Mouse (Mus musculus): Measurements from ENCODE around the gene Atp6ap1l.

Gene Atp6ap1l

DNA sequence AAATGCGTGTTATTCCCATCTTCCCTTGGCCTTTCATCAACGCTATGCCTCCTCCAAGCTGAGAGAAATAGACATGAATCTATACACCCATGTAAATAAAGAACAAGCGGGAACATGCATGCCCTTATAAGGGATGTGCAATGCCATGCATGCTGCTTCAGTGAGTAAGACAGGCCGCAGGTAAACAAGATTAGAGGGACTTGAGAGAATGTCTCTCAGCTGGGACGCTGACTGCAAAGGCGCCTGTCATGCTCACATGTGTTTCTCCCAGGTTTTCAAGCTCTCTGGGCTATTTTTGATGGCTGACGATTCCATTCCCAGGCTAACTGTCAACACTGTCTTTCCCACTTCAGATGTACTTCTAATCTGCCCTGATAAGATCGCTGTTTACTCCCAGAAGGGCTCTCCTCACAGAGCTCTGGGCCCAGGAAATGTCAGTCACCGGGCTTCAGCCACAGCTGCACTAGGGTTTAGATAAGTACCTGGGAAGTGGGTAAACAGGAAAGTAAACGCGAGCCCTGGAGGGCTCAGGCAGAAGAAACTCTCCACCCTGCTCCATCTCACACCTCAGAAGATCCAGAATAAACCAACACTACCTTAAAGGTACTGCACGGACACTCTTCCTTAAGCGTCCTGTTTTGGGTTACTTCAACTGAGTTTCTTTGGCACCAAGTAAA, 19.2 kb downstream of the Atp6ap1l start:
- no peak for DNase-seq

DNA sequence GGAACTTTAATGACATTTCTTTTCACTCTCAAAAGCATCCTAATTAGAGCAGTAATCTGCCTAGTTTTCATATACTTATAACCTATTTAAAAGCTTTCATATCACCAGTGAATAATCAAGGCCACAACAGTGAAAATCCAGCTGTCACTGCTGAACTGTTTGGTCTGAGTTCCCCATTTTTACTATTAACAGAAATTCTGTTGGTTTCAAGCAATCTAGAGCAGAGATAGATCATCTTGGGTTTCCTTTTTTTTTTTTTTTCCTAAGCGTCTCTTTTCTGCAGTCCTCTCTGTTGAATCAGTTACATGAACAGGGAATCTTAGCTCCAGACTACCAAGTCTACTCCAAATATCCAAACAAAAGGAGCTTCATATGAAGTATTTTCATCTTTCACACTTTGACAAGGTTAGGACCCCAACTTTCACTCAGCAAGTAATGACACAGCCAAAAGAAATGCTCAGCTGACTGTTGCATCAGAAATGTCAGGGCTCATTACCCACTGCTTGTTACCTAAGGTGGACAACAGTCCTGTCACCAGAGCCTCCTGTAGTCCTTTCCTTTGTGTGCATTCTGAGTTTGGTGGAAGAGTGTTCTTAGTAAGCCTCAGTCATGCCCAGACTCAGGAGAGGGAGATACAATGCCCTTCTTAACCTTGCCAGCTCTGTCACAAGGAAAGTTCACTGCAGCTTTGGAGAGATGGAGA, 23.3 kb downstream of the Atp6ap1l start:
- DNase-seq: no peak

DNA sequence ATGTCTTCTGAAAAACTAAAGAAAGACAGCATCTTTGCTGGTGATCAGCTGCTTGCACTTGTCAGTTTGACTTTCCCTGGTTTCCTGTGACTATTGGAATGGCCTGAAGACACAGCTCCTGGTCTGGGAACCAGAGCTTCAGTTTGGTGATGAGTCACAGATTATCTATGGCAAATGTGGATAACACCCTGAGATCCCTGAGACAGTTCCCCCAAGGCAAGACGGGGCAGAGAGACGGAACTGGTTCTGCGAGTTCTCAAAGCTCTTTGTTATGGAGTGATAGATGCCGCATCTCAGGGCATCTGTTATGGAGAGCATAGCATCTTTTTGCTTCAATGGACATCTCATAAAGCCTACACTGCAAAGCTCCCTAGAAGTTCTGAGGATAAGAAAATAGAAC, 33.6 kb downstream of the Atp6ap1l start:
- DNase-seq: no peak

- DNase-seq: no peak
Measured at GRCm38 (mm10) chr13:90869157-90869556, 36.0 kb downstream of the Atp6ap1l start.

DNA sequence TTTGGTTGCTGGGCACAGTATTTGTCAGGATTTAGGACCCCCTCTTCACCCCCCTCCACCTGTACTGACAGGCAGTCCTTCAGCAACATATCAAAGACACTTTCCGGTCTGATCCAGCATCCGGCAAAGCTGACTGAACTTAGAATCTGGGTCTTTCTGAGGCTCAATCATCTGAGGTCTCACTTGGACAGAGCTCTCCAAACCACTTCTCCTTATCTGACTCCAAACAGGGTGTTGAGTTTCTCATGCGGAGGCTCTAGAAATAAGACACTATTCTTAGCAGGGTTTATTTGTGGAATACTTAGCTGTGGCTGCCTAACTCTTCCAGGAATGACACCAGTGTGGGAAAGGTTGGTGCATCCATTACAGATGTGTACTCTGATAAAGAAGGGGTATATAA, 43.0 kb downstream of the Atp6ap1l start:
- no peak for DNase-seq

- no peak for DNase-seq
Measured at GRCm38 (mm10) chr13:90860888-90861431, 44.2 kb downstream of the Atp6ap1l start.

- DNase-seq: peak; percentile 6
Measured at GRCm38 (mm10) chr13:90852727-90853630, 52.2 kb downstream of the Atp6ap1l start.

DNA sequence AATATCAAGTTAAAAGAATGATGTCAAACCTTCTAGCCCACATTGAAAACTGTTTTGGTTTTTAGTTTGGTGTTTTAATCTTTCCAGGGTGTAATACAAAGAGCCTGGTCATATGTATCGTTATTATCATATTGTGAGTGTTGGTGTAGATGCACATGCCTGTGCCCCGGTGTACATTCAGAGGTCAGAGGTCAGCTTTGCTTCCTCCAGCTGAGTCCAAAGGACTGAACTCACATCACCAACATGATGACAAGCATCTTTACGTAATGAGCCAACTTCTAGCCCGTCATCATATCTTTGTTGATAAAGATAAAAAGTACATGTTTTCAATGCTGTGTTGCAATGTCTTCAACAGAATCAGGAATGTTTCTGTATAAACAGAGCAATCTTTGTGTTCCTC, 53.4 kb downstream of the Atp6ap1l start:
- no peak for DNase-seq

DNA sequence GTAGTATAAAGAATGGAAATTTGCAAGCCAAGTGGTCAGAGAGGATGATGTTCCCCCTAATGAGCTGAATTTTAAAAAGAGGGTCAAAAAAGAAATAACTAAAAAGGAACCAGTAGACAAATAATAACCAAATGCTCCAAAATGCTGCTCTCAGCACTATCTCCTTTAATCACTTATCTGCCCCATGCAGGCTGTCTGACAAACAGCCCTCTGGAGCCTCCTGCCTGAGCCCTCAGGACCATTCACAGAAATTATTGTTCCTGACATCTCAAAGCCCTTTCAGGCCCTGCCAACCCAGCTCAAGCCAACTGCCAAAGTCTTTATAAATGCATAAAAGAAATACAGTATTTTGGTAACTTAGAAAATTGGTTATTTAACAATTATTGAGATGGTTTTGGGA, 61.0 kb downstream of the Atp6ap1l start:
- DNase-seq: no peak

- DNase-seq: no peak
Measured at GRCm38 (mm10) chr13:90843412-90843811, 61.7 kb downstream of the Atp6ap1l start.

GRCm38 (mm10) chr13:90841213-90841553, 64.0 kb downstream of the Atp6ap1l start:
- DNase-seq: no peak

GRCm38 (mm10) chr13:90840530-90841212, 64.5 kb downstream of the Atp6ap1l start:
- peak; percentile 58 for DNase-seq

DNA sequence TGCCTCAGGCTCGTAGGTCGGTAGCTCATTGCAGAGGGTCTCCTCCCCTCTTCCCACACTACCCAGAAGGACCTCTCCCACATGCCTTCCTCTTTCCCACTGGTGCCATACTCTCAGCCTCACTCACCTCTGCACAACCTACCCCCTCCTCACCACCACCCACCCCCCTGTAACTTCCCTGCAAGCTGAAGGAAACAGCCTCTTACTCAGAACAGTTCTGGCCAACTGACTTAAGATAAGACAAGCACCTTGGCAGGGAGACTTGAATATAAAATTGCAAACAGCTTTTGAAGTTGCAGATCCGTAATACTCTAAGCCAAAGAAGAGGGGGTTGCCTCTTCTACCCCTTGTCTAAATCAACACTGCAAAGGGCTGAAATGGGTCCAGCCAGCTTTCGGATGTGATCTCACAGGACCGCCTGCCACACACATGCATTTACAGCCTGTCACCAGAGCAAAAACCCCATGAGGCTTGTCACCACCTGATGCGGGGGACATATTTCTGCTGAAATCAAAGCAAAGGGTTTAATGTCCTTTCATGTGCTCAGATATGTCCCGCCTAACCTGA, 71.4 kb downstream of the Atp6ap1l start:
- no peak for DNase-seq
